23 mouse cellular contexts compared by ENCODE assay signal in genomic region chr3:65579260-65579921, GRCm38 (mm10). TPM values are rescaled to one million over a fixed set of nuclear protein-coding genes. Genes with fewer than 3 reads are reported as not detected.
DNase-seq lines count a peak whose midpoint lies in the region; ATAC-seq lines count a peak whose summit lies in the region.
"Had no signal": no experiment of that assay in that cellular context is flagged by ENCODE, and none has a peak within 500 bp of the region (broad histone marks: within the 10 kb centered on the region; RNA-seq: fewer than 3 reads in every experiment).

No protein-coding gene starts in this region.

- WGBS in heart, embryonic 10.5 days: 58% methylated on average over 12 of the region's 12 CpGs
- 55% methylated on average over 12 of the region's 12 CpGs for WGBS in liver, embryonic 15.5 days (ENCODE audit: insufficient replicate concordance)
- 65% methylated on average over 12 of the region's 12 CpGs for WGBS in liver, embryonic 11.5 days
- 52% methylated on average over 12 of the region's 12 CpGs for WGBS in liver, embryonic 16.5 days (ENCODE audit: insufficient replicate concordance)

- H3K27ac ChIP-seq in heart, embryonic 10.5 days: 0 out of 2 replicates have a peak overlapping the region, but pooled peaks have one; percentile 10
- no peak overlapping the region for H3K27ac ChIP-seq in liver, embryonic 15.5 days (replicated peaks)
- no peak overlapping the region for H3K27ac ChIP-seq in liver, embryonic 11.5 days (ENCODE audit: low read depth, low read length)
- peak overlapping the region; percentile 30; the same call in 1 of the 2 replicates for H3K27ac ChIP-seq in liver, embryonic 16.5 days (ENCODE audit: low read length)
- H3K27ac ChIP-seq: embryonic facial prominence, embryonic 15.5 days; forebrain, embryonic 10.5 days; gastrocnemius, adult 2 months; hindbrain, embryonic 12.5 days had no signal

- no peaks in the 10 kb centered on the region for H3K27me3 ChIP-seq in heart, embryonic 10.5 days (ENCODE audit: insufficient read depth, poor library complexity, severe bottlenecking)
- H3K27me3 ChIP-seq in liver, embryonic 15.5 days: no peaks in the 10 kb centered on the region
- H3K27me3 ChIP-seq in liver, embryonic 11.5 days (replicated peaks; ENCODE audit: control insufficient read depth, insufficient read depth, low read length): no peaks in the 10 kb centered on the region
- H3K27me3 ChIP-seq in liver, embryonic 16.5 days (ENCODE audit: control insufficient read depth, insufficient read depth, low read depth, low read length): no peaks in the 10 kb centered on the region
- H3K27me3 ChIP-seq: CH12.LX; embryonic facial prominence, embryonic 15.5 days; heart, embryonic 12.5 days; hindbrain, embryonic 12.5 days; Patski had no signal

- no peak overlapping the region for H3K9ac ChIP-seq in liver, embryonic 15.5 days
- no peak overlapping the region for H3K9ac ChIP-seq in liver, embryonic 11.5 days (ENCODE audit: low read depth, low read length)
- H3K9ac ChIP-seq in liver, embryonic 16.5 days (ENCODE audit: low read depth, low read length): no peak overlapping the region
- H3K9ac ChIP-seq: embryonic facial prominence, embryonic 15.5 days; heart, embryonic 12.5 days; hindbrain, embryonic 12.5 days had no signal

- no peak overlapping the region for H3K4me3 ChIP-seq in heart, embryonic 10.5 days
- H3K4me3 ChIP-seq in liver, embryonic 15.5 days (replicated peaks): no peak overlapping the region
- H3K4me3 ChIP-seq in liver, embryonic 11.5 days (ENCODE audit: low read depth, low read length): no peak overlapping the region
- no peak overlapping the region for H3K4me3 ChIP-seq in liver, embryonic 16.5 days (ENCODE audit: low read depth, low read length)
- H3K4me3 ChIP-seq: embryonic facial prominence, embryonic 15.5 days; erythroblast, embryonic 14.5 days; forebrain, embryonic 10.5 days; gastrocnemius, adult 2 months; heart, embryonic 12.5 days; hindbrain, embryonic 12.5 days had no signal

- no peak for DNase-seq in heart, embryonic 10.5 days (ENCODE audit: low spot score)
- DNase-seq in heart, adult 18-20 months: no peak
- no peak for DNase-seq in liver, embryonic 11.5 days (ENCODE audit: low spot score)
- peak; percentile 24 for DNase-seq in mesoderm, embryonic 11.5 days (ENCODE audit: low read depth, low spot score)
- DNase-seq in urinary bladder, adult 18-20 months (ENCODE audit: low spot score in 2 of 2): no peak
- DNase-seq: adrenal gland, adult 2 months; adrenal gland, postnatal 25 days; cerebellum, adult 18-20 months; cerebellum, adult 9-11 months; cerebellum, postnatal 36 days; gastrocnemius, adult 2 months; gastrocnemius, postnatal 25 days had no signal

- ATAC-seq in liver, embryonic 15.5 days (ENCODE audit: insufficient read depth): peak; percentile 44; the same call in 1 of the 2 replicates
- ATAC-seq in liver, embryonic 11.5 days (replicated peaks; ENCODE audit: low FRiP score): no peak
- peak; percentile 76 for ATAC-seq in liver, embryonic 16.5 days (ENCODE audit: low read depth)
- ATAC-seq: forebrain, embryonic 14.5 days; hindbrain, embryonic 16.5 days; Patski had no signal

- H3K36me3 ChIP-seq in heart, embryonic 10.5 days: no peaks in the 10 kb centered on the region
- H3K36me3 ChIP-seq in liver, embryonic 15.5 days (replicated peaks): no peaks in the 10 kb centered on the region
- no peaks in the 10 kb centered on the region for H3K36me3 ChIP-seq in liver, embryonic 11.5 days (ENCODE audit: control insufficient read depth, insufficient read depth, low read length)
- H3K36me3 ChIP-seq in liver, embryonic 16.5 days (ENCODE audit: control insufficient read depth, insufficient read depth): no peaks in the 10 kb centered on the region
- H3K36me3 ChIP-seq: embryonic facial prominence, embryonic 15.5 days; forebrain, embryonic 10.5 days; heart, embryonic 12.5 days; hindbrain, embryonic 12.5 days had no signal

- H3K9me3 ChIP-seq in heart, embryonic 10.5 days: no peaks in the 10 kb centered on the region
- no peaks in the 10 kb centered on the region for H3K9me3 ChIP-seq in liver, embryonic 15.5 days (replicated peaks)
- no peaks in the 10 kb centered on the region for H3K9me3 ChIP-seq in liver, embryonic 11.5 days (ENCODE audit: control insufficient read depth, low read length)
- no peaks in the 10 kb centered on the region for H3K9me3 ChIP-seq in liver, embryonic 16.5 days (replicated peaks; ENCODE audit: control insufficient read depth, low read length)
- H3K9me3 ChIP-seq: embryonic facial prominence, embryonic 15.5 days; forebrain, embryonic 10.5 days; heart, embryonic 12.5 days; hindbrain, embryonic 12.5 days had no signal

- peaks cover 9% of the 10 kb centered on the region; the same call in 1 of the 2 replicates for H3K4me1 ChIP-seq in heart, embryonic 10.5 days
- no peaks in the 10 kb centered on the region; the same call in 1 of the 2 replicates for H3K4me1 ChIP-seq in liver, embryonic 15.5 days (replicated peaks)
- peaks cover 4% of the 10 kb centered on the region; the same call in 1 of the 2 replicates for H3K4me1 ChIP-seq in liver, embryonic 11.5 days (replicated peaks; ENCODE audit: control insufficient read depth, insufficient read depth, low read length)
- no peaks in the 10 kb centered on the region; the same call in 1 of the 2 replicates for H3K4me1 ChIP-seq in liver, embryonic 16.5 days (ENCODE audit: control insufficient read depth, low read depth, low read length)
- H3K4me1 ChIP-seq: embryonic facial prominence, embryonic 15.5 days; heart, embryonic 12.5 days; hindbrain, embryonic 12.5 days had no signal

- no peak overlapping the region for H3K4me2 ChIP-seq in liver, embryonic 15.5 days
- no peak overlapping the region for H3K4me2 ChIP-seq in liver, embryonic 11.5 days
- H3K4me2 ChIP-seq in liver, embryonic 16.5 days (ENCODE audit: low read depth, low read length): no peak overlapping the region
- H3K4me2 ChIP-seq: embryonic facial prominence, embryonic 15.5 days; heart, embryonic 12.5 days; hindbrain, embryonic 12.5 days had no signal

RNA-seq across cellular contexts. Expression of gene Tiparp, which starts 51.2 kb away (rescaled TPM):
- polyA plus RNA-seq in heart, embryonic 10.5 days (2016; fragmentation: Nextera tagmentation; extraction: Ambion mirVana): 36.3 and 51.3 TPM in 2 replicates
- total RNA-seq in heart, adult 18-20 months (2021): 10 to 100 TPM in 1 of 2 experiments, 1 to 10 TPM in 1; 8.8 to 13.0 TPM
- 6.6 and 6.9 TPM in 2 replicates for polyA plus RNA-seq in liver, embryonic 15.5 days (2015; fragmentation: Nextera tagmentation; extraction: Ambion mirVana)
- polyA plus RNA-seq in liver, embryonic 11.5 days (2014; fragmentation: Nextera tagmentation; extraction: Ambion mirVana): 18.0 and 20.9 TPM in 2 replicates
- polyA plus RNA-seq in liver, embryonic 16.5 days (2015; fragmentation: Nextera tagmentation; extraction: Ambion mirVana): 6.5 TPM in 2 replicates

Comparison
In these comparisons a context has a peak if more than half of its experiments do, and no peak if none do; other contexts are left out.
1. H3K27ac ChIP-seq: peak in heart, embryonic 10.5 days (single experiment) and liver, embryonic 16.5 days (single experiment); none in liver, embryonic 15.5 days (single experiment) and liver, embryonic 11.5 days (single experiment).